ENCODE assay signal across 12 mouse cellular contexts in the genomic region with DNA sequence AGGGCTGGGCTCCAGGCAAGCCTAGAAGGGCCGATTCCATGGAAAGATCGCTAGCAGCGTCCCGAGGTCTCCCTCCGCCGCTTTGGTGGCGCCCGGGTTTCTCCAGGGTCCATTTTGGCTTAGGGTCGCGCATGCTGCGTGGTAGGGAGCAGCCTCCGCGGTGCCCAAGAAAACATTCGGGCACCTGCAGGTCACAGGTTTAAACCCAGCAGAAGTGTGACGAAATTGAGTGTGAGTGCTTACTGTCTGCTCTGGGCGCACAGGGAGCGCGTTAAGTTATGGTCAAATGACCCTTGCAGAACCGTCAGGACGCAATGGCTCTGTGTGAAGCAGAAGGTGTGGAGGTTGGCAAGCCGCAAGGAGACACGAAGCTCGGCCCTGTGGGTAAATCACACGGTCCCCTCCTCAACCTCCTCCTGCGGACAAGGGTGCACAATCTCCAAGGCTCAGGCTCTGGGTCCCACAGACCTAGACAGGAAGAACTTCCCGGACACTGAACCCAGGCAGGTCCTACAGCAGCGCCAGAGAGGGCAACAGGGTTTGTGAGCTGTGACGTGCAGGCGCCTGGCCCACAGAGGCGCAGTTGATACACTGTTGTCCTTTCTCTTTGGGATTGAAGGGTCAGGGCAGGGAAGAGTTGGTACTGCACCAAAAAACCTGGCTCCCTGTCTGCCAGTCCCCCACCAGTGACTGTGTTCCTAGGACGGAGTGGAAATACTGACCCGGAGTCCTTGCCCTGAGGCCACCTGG. TPM values are rescaled to one million over a fixed set of nuclear protein-coding genes. Genes with fewer than 3 reads are reported as not detected.
A peak's percentile ranks its signal among the peaks of the same experiment; 100 is the strongest.
DNase-seq lines count a peak whose midpoint lies in the region; ATAC-seq lines count a peak whose summit lies in the region.
"Had no signal": no experiment of that assay in that cellular context is flagged by ENCODE, and none has a peak within 500 bp of the region (broad histone marks: within the 10 kb centered on the region; RNA-seq: fewer than 3 reads in every experiment).

No protein-coding gene starts in this region.

- peak overlapping the region; percentile 73 for H3K4me3 ChIP-seq in lung, embryonic 15.5 days
- peak overlapping the region; percentile 50 for H3K4me3 ChIP-seq in embryonic facial prominence, embryonic 14.5 days (ENCODE audit: low read depth, low read length)
- H3K4me3 ChIP-seq in liver, embryonic 11.5 days (ENCODE audit: low read depth, low read length), result peak overlapping the region; percentile 37
- H3K4me3 ChIP-seq in stomach, embryonic 15.5 days (replicated peaks), result peak overlapping the region; percentile 68
- no peak overlapping the region for H3K4me3 ChIP-seq in hindbrain, embryonic 13.5 days

- no peak for ATAC-seq in lung, embryonic 15.5 days (ENCODE audit: borderline replicate concordance, extremely low read depth, low FRiP score, low TSS enrichment)
- ATAC-seq in embryonic facial prominence, embryonic 14.5 days (ENCODE audit: low read depth), result no peak
- ATAC-seq in liver, embryonic 11.5 days (replicated peaks; ENCODE audit: low FRiP score), result no peak
- no peak for ATAC-seq in stomach, embryonic 15.5 days (ENCODE audit: insufficient read depth, low FRiP score, low read depth)
- no peak for ATAC-seq in activated CD4-positive, CD25-positive, alpha-beta regulatory T cell, adult 4 months
- no peak for ATAC-seq in hindbrain, embryonic 13.5 days (ENCODE audit: low FRiP score)

- peak overlapping the region; percentile 51 for H3K9ac ChIP-seq in lung, embryonic 15.5 days
- H3K9ac ChIP-seq in embryonic facial prominence, embryonic 14.5 days (ENCODE audit: low read depth, low read length), result peak overlapping the region; percentile 45; the same call in 1 of the 2 replicates
- peak overlapping the region; percentile 46; the same call in 1 of the 2 replicates for H3K9ac ChIP-seq in liver, embryonic 11.5 days (ENCODE audit: low read depth, low read length)
- peak overlapping the region; percentile 52 for H3K9ac ChIP-seq in stomach, embryonic 15.5 days
- H3K9ac ChIP-seq in hindbrain, embryonic 13.5 days, result no peak overlapping the region

- peaks cover 86% of the 10 kb centered on the region for H3K27me3 ChIP-seq in lung, embryonic 15.5 days
- H3K27me3 ChIP-seq in embryonic facial prominence, embryonic 14.5 days (replicated peaks; ENCODE audit: control insufficient read depth, insufficient read depth, low read length), result peaks cover 93% of the 10 kb centered on the region
- H3K27me3 ChIP-seq in liver, embryonic 11.5 days (replicated peaks; ENCODE audit: control insufficient read depth, insufficient read depth, low read length), result peaks cover 78% of the 10 kb centered on the region
- H3K27me3 ChIP-seq in stomach, embryonic 15.5 days (replicated peaks), result peaks cover 57% of the 10 kb centered on the region
- H3K27me3 ChIP-seq in hindbrain, embryonic 13.5 days, result peaks cover 94% of the 10 kb centered on the region

- no peaks in the 10 kb centered on the region for H3K9me3 ChIP-seq in lung, embryonic 15.5 days
- H3K9me3 ChIP-seq in embryonic facial prominence, embryonic 14.5 days (ENCODE audit: control insufficient read depth, low read length), result no peaks in the 10 kb centered on the region
- no peaks in the 10 kb centered on the region for H3K9me3 ChIP-seq in liver, embryonic 11.5 days (ENCODE audit: control insufficient read depth, low read length)
- no peaks in the 10 kb centered on the region for H3K9me3 ChIP-seq in stomach, embryonic 15.5 days
- no peaks in the 10 kb centered on the region for H3K9me3 ChIP-seq in hindbrain, embryonic 13.5 days

- H3K4me2 ChIP-seq in lung, embryonic 15.5 days, result peak overlapping the region; percentile 78
- H3K4me2 ChIP-seq in embryonic facial prominence, embryonic 14.5 days (ENCODE audit: low read depth, low read length), result peak overlapping the region; percentile 30; the same call in 1 of the 2 replicates
- H3K4me2 ChIP-seq in liver, embryonic 11.5 days, result peak overlapping the region; percentile 65
- H3K4me2 ChIP-seq in stomach, embryonic 15.5 days, result peak overlapping the region; percentile 82
- no peak overlapping the region for H3K4me2 ChIP-seq in hindbrain, embryonic 13.5 days

- peak overlapping the region; percentile 69 for H3K27ac ChIP-seq in lung, embryonic 15.5 days
- no peak overlapping the region for H3K27ac ChIP-seq in embryonic facial prominence, embryonic 14.5 days (replicated peaks; ENCODE audit: low read depth, low read length)
- H3K27ac ChIP-seq in liver, embryonic 11.5 days (ENCODE audit: low read depth, low read length), result no peak overlapping the region
- peak overlapping the region; percentile 74 for H3K27ac ChIP-seq in stomach, embryonic 15.5 days
- H3K27ac ChIP-seq in hindbrain, embryonic 13.5 days, result no peak overlapping the region

- DNase-seq in lung, adult 18-20 months, result no peak
- DNase-seq in embryonic facial prominence, embryonic 14.5 days (ENCODE audit: low spot score), result no peak
- DNase-seq in liver, embryonic 11.5 days (ENCODE audit: low spot score), result no peak
- DNase-seq: cerebellum, adult 11 months; kidney, adult 2 months; right cerebral cortex, adult 18-20 months had no signal

- whole genome bisulfite sequencing in lung, embryonic 15.5 days, result 10% methylated on average over 32 of the region's 32 CpGs
- WGBS in embryonic facial prominence, embryonic 14.5 days, result 5% methylated on average over 32 of the region's 32 CpGs
- 11% methylated on average over 32 of the region's 32 CpGs for WGBS in liver, embryonic 11.5 days
- WGBS in stomach, embryonic 15.5 days, result 11% methylated on average over 32 of the region's 32 CpGs
- WGBS in hindbrain, embryonic 13.5 days, result 3% methylated on average over 32 of the region's 32 CpGs

- H3K4me1 ChIP-seq in lung, embryonic 15.5 days, result peaks cover 40% of the 10 kb centered on the region
- H3K4me1 ChIP-seq in embryonic facial prominence, embryonic 14.5 days (ENCODE audit: control insufficient read depth, insufficient read depth, low read length), result no peaks in the 10 kb centered on the region
- peaks cover 4% of the 10 kb centered on the region; the same call in 1 of the 2 replicates for H3K4me1 ChIP-seq in liver, embryonic 11.5 days (replicated peaks; ENCODE audit: control insufficient read depth, insufficient read depth, low read length)
- peaks cover 15% of the 10 kb centered on the region for H3K4me1 ChIP-seq in stomach, embryonic 15.5 days
- peaks cover 3% of the 10 kb centered on the region for H3K4me1 ChIP-seq in hindbrain, embryonic 13.5 days (replicated peaks)

- no peaks in the 10 kb centered on the region for H3K36me3 ChIP-seq in lung, embryonic 15.5 days
- H3K36me3 ChIP-seq in embryonic facial prominence, embryonic 14.5 days (ENCODE audit: control insufficient read depth, insufficient read depth, low read length), result no peaks in the 10 kb centered on the region
- no peaks in the 10 kb centered on the region for H3K36me3 ChIP-seq in liver, embryonic 11.5 days (ENCODE audit: control insufficient read depth, insufficient read depth, low read length)
- H3K36me3 ChIP-seq in stomach, embryonic 15.5 days, result no peaks in the 10 kb centered on the region
- no peaks in the 10 kb centered on the region for H3K36me3 ChIP-seq in hindbrain, embryonic 13.5 days
- H3K36me3 ChIP-seq: G1E had no signal

RNA-seq across cellular contexts. Expression of gene Foxf1, which starts 5.6 kb away (rescaled TPM):
- polyA plus RNA-seq in lung, embryonic 15.5 days (2015; fragmentation: Nextera tagmentation; extraction: Ambion mirVana), result 151 and 157 TPM in 2 replicates
- 7.0 and 7.6 TPM in 2 replicates for polyA plus RNA-seq in embryonic facial prominence, embryonic 14.5 days (2014; fragmentation: Nextera tagmentation; extraction: Ambion mirVana)
- polyA plus RNA-seq in liver, embryonic 11.5 days (2014; fragmentation: Nextera tagmentation; extraction: Ambion mirVana), result 37.6 and 37.8 TPM in 2 replicates
- polyA plus RNA-seq in stomach, embryonic 15.5 days (2015; fragmentation: Nextera tagmentation; extraction: Ambion mirVana), result 131 and 136 TPM in 2 replicates
- not detected for polyA plus RNA-seq in activated CD4-positive, CD25-positive, alpha-beta regulatory T cell, adult 4 months (2017; shearing (Covaris generic))
- polyA plus RNA-seq in hindbrain, embryonic 13.5 days (2015; fragmentation: Nextera tagmentation; extraction: Ambion mirVana), result 0.96 and 1.3 TPM in 2 replicates
- polyA plus RNA-seq: G1E had no signal

RNA-seq across cellular contexts. Expression of gene Mthfsd, which starts 18.4 kb away (rescaled TPM):
- polyA plus RNA-seq in lung, embryonic 15.5 days (2015; fragmentation: Nextera tagmentation; extraction: Ambion mirVana), result 60.2 and 60.8 TPM in 2 replicates
- polyA plus RNA-seq in embryonic facial prominence, embryonic 14.5 days (2014; fragmentation: Nextera tagmentation; extraction: Ambion mirVana), result 46.1 and 56.7 TPM in 2 replicates
- 48.1 and 50.6 TPM in 2 replicates for polyA plus RNA-seq in liver, embryonic 11.5 days (2014; fragmentation: Nextera tagmentation; extraction: Ambion mirVana)
- polyA plus RNA-seq in stomach, embryonic 15.5 days (2015; fragmentation: Nextera tagmentation; extraction: Ambion mirVana), result 53.9 and 56.3 TPM in 2 replicates
- 10 to 100 TPM; 16.1 to 24.7 TPM for polyA plus RNA-seq in activated CD4-positive, CD25-positive, alpha-beta regulatory T cell, adult 4 months (2017; shearing (Covaris generic))
- 53.8 and 54.1 TPM in 2 replicates for polyA plus RNA-seq in hindbrain, embryonic 13.5 days (2015; fragmentation: Nextera tagmentation; extraction: Ambion mirVana)

RNA-seq across cellular contexts. Expression of gene Foxc2, which starts 26.2 kb away (rescaled TPM):
- polyA plus RNA-seq in lung, embryonic 15.5 days (2015; fragmentation: Nextera tagmentation; extraction: Ambion mirVana), result 2.1 and 2.3 TPM in 2 replicates
- polyA plus RNA-seq in embryonic facial prominence, embryonic 14.5 days (2014; fragmentation: Nextera tagmentation; extraction: Ambion mirVana), result 7.4 and 9.4 TPM in 2 replicates
- 2.6 and 3.4 TPM in 2 replicates for polyA plus RNA-seq in liver, embryonic 11.5 days (2014; fragmentation: Nextera tagmentation; extraction: Ambion mirVana)
- 0.77 and 0.90 TPM in 2 replicates for polyA plus RNA-seq in stomach, embryonic 15.5 days (2015; fragmentation: Nextera tagmentation; extraction: Ambion mirVana)
- polyA plus RNA-seq in activated CD4-positive, CD25-positive, alpha-beta regulatory T cell, adult 4 months (2017; shearing (Covaris generic)), result not detected
- 2.8 and 4.1 TPM in 2 replicates for polyA plus RNA-seq in hindbrain, embryonic 13.5 days (2015; fragmentation: Nextera tagmentation; extraction: Ambion mirVana)

RNA-seq across cellular contexts. Expression of gene Foxl1, which starts 37.9 kb away (rescaled TPM):
- polyA plus RNA-seq in lung, embryonic 15.5 days (2015; fragmentation: Nextera tagmentation; extraction: Ambion mirVana), result 6.8 and 8.5 TPM in 2 replicates
- 0.32 and 0.96 TPM in 2 replicates for polyA plus RNA-seq in embryonic facial prominence, embryonic 14.5 days (2014; fragmentation: Nextera tagmentation; extraction: Ambion mirVana)
- polyA plus RNA-seq in liver, embryonic 11.5 days (2014; fragmentation: Nextera tagmentation; extraction: Ambion mirVana), result 0.61 and 0.73 TPM in 2 replicates
- polyA plus RNA-seq in stomach, embryonic 15.5 days (2015; fragmentation: Nextera tagmentation; extraction: Ambion mirVana), result 7.2 and 9.4 TPM in 2 replicates
- polyA plus RNA-seq in activated CD4-positive, CD25-positive, alpha-beta regulatory T cell, adult 4 months (2017; shearing (Covaris generic)), result not detected
- polyA plus RNA-seq in hindbrain, embryonic 13.5 days (2015; fragmentation: Nextera tagmentation; extraction: Ambion mirVana), result 0.16 and 0.27 TPM in 2 replicates
- polyA plus RNA-seq: G1E; testis, adult 2 months had no signal

Comparison
In these comparisons a context has a peak if more than half of its experiments do, and no peak if none do; other contexts are left out.
1. H3K27ac ChIP-seq: peak in lung, embryonic 15.5 days (single experiment) and stomach, embryonic 15.5 days (single experiment); none in embryonic facial prominence, embryonic 14.5 days (single experiment), liver, embryonic 11.5 days (single experiment) and hindbrain, embryonic 13.5 days (single experiment).